Mouse (Mus musculus) olfactory bulb, adult 2 months (tissue): ENCODE results near the gene Cdc34.

Source experiments
- CTCF ChIP-seq: fragments of 200-500 bp; IDR thresholded peaks from 2 replicates; pipeline ENCODE4 v1.5.1; 2012; ENCODE audit warnings: low read depth, mild to moderate bottlenecking, low read length, moderate library complexity; ENCODE audit not compliant: insufficient read depth
- POLR2A ChIP-seq: fragments of 200-500 bp; IDR thresholded peaks from 2 replicates; pipeline ENCODE4 v1.6.1; 2012; ENCODE audit warnings: mild to moderate bottlenecking, low read depth, low read length, moderate library complexity; ENCODE audit not compliant: insufficient read depth

GRCm38 (mm10) chr10:79686219-79686618 is 4.2 kb downstream of the Cdc34 start:
- no peak for TF ChIP-seq POLR2A
- TF ChIP-seq CTCF = no peak
